Mouse (Mus musculus): ENCODE measurements at regions not wholly inside any gene's neighbourhood (a gene's known extent, or its start where the extent isn't known, plus 50 kb on each side); places are given as distances from the start of the nearest gene placed in this dataset.

DNA sequence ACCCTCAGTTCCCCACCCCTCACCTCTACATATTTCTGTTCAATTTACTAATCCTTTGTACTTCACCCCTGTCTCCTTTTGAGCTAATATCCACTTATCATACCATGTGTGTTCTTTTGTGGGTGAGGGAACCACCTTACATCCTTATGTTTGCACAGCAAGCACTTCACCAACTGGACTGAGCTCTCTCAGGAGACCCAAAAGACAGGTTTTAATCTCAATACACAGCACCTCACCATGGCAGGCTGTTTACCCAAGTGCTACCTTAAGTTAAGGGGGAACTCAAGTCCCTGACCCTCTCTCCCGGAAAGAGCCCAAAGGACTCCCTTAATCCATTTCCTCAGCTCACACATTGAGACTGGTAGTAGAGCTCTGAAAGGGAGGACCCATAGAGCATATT, 62.3 kb upstream of the Agr3 start:
- TF ChIP-seq CTCF (IDR thresholded peaks at IDR 0.05; ENCODE audit: low read depth): no peak
- TF ChIP-seq EP300 (optimal IDR thresholded peaks at IDR 0.05): no peak

All from stomach, postnatal 0 days (tissue).